Mouse (Mus musculus): ENCODE data around the gene Nccrp1.

DNA sequence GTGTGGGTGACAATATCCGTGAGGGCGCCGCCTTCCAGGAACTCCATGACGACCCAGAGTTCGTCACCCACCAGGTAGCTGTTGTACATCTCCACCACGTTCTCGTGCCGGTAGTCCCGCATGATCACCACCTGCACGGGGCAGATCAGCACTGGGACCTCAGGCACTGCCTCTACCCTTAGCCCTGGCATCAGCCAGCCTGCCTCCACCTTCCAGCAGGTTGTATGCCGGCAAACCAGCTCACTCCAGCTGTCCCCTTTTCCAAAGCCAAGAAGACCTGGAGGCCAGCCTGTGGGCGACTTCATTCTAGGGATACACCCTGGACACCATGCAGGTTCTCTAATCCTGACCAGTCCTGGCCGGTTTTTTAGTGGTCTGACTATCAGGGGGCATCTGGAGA is 15.9 kb upstream of the Nccrp1 start:
- TF ChIP-seq CTCF (IDR thresholded peaks at IDR 0.05; ENCODE audit: extremely low read depth, insufficient read length, insufficient replicate concordance, low read depth, low read length) (no peak), POLR2A (IDR thresholded peaks at IDR 0.05; ENCODE audit: low read depth, low read length) (no peak)
